Mouse (Mus musculus) gastrocnemius, postnatal 36 days (tissue): ENCODE data around the gene Ooep. TPM values are rescaled to one million over a fixed set of nuclear protein-coding genes. Genes with fewer than 3 reads are reported as not detected.

Experiments used
- DNase-seq, 2 experiments: peaks; one replicate each; pipeline ENCODE4 v3.0.0; 2022
- intact Hi-C: fragments of 180-260 bp; cut with DNase I; formaldehyde crosslinking; loops from one replicate; pipeline ENCODE4 v1.15.1; 2025
- long read RNA-seq, 2 experiments: library from polyadenylated mRNA; stranded (forward); transcript quantifications; one replicate each; pipeline ENCODE4 v2.0.0; 2021
- total RNA-seq, 2 experiments: library from RNA; stranded (reverse); gene quantifications; 2 replicates each; pipeline ENCODE4 v1.2.3; 2021

Gene Ooep
- not detected for total RNA-seq
- long read RNA-seq, experiment 1 = 0 reads
- long read RNA-seq, experiment 2 = 0 reads

- intact Hi-C loops = no loop called here
- DNase-seq = no peak
Observed at GRCm38 (mm10) chr9:78378113-78378785, at the start of gene Ooep. Gene Ooep, minus strand, starts transcription at chr9:78378725.

- intact Hi-C loops = no loop called here
- no peak for DNase-seq
Observed at GRCm38 (mm10) chr9:78428185-78428584, 49.7 kb upstream of the Ooep start.

DNA sequence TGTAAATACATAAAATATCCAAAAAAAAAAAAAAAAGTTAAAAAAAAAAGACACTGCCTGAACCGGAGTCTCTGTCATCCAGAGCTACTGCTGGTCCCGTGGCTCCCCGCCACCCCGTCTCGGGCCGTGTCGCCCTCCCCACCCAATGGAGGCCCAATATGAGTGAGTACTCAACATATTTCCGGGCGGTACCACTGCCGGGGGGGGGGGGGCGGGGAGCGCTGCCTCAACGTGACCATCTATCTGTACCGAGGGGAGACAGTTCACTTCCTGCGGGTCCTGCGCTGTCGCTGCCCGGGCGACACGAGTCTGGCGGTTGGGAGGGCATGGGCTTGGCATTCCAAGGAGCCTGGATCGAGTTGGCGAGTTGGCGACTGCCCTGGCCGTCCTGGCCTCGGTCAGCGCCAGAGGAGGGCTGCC is 48.8 kb upstream of the Ooep start:
- intact Hi-C loops = no loop called here
- no peak for DNase-seq

DNA sequence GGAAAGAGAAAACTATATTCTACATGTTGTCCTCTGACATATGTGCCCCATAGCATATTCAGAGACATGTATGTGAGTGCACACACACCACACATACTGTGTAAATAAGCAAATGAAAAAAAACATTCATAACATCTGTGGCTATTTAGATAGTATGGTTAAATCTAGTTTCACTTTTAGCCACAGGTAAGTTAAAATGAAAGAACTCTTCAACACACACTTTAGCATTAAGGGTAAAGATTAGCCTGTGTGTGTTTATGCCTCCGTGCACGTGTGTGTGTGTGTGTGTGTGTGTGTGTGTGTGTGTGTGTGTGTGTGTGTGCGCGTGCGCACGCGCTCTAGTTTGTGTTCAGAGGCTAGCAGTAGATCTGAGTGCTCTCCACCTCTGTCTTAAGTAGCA is 23.1 kb upstream of the Ooep start:
- intact Hi-C loops = no loop called here
- no peak for DNase-seq

- intact Hi-C loops = no loop called here
- no peak for DNase-seq
Observed at GRCm38 (mm10) chr9:78400570-78400969, 22.0 kb upstream of the Ooep start.

GRCm38 (mm10) chr9:78396517-78396916 is 18.0 kb upstream of the Ooep start:
- DNase-seq = no peak
- intact Hi-C loops = no loop called here

DNA sequence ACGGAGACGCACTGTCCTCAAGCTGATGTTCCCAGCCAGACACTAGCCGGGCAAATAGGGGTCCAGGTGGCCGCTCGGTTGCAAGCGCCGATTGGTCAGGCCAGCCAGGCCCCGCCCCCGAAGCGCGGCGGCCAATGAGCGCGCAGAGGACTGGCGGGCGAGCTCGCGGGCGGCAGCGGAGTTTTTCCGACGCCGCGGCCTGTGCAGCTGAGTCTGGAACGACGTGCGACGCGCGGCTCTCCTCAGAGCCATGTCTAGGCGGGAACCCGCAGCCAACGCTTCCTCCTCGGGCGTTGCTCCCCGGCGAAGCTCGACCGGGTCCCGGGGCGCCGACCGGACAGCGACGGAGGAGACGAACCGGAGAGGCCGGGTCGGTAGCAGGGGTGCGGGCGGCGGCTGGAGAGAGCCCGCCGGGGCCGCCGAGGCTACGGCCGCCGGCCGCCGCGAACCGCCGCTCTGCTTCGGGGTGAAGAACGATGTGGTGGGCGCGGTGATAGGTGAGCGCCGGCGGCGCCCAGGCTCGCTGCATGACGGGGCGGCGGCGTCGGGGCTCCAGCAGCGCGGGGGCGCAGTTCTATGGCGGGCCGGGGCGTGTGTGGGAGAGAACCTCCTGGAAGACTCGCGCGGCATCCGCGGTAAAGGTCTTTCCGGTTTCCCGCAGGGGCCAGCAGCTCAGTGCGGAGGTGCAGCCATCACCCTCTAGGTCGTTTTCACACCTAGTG is 17.3 kb upstream of the Ooep start, which contains the start of gene Ddx43:
Gene Ddx43, plus strand, starts transcription at position 148 of the 722 bp plus-strand sequence.
- intact Hi-C loops = no loop called here

DNA sequence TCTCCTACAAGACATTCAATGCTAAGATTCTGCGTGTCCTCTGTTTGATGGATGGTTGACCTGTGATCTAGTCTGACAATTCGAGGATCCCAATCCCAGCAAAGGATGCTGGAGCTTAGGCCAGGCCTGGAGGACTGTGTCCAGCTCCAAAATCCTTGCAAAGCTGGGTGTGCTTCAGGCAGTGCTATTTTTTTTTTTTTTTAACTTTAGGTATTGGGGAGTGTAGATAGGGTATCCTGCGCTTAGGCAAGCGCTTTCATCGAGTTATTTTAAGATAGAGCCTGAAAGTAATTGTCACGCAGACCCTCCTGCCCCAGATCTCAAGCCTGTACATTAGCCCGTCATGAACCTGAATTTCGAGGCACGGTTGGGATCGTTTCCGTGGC is 16.7 kb upstream of the Ooep start:
- DNase-seq = no peak
- intact Hi-C loops = no loop called here

More for the DNA sequence above, 17.3 kb upstream of the Ooep start, which contains the start of gene Ddx43:
- DNase-seq = no peak

DNA sequence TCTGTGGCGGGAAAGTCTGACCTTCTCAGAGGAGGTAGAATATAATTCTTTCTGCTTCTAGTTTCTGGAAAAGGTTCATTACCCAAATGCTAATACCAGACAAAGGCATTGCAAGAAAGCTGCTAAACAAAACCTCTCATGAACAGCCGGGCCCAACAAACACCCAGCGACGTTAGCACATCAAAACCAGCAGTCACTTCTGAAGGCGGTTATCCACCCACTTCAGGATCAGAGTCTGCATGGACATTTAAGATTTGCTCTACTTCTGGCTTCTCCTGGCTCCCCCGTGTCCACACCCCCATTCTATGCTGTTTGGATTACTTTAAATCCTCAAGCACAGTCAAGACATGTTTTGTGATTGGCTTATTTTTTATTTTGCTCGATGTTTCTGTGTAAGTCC is 16.1 kb upstream of the Ooep start:
- intact Hi-C loops = no loop called here
- DNase-seq = no peak

- intact Hi-C loops = no loop called here
- no peak for DNase-seq
Observed at GRCm38 (mm10) chr9:78393741-78394140, 15.2 kb upstream of the Ooep start.

GRCm38 (mm10) chr9:78389981-78390380 is 11.5 kb upstream of the Ooep start:
- intact Hi-C loops = no loop called here
- DNase-seq = no peak

DNA sequence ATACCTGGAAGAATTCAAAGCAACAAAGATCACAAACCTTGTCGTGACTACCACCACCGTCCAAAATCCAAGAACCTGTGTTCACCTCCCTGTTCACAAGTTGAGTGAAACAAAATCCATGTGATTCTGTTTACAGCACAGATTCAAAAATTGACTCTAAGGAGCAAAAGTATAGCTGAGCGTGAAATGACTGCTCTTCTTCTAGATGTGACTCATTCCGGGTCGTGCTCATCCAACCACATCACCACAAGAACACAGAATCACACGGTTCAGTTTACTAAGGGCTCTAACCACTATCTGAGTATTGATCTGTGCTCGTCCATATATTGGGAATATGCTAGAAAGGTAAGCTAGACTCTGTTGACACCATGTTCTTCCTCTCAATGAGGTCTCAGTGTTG is 8.4 kb upstream of the Ooep start:
- no peak for DNase-seq
- intact Hi-C loops = no loop called here

DNA sequence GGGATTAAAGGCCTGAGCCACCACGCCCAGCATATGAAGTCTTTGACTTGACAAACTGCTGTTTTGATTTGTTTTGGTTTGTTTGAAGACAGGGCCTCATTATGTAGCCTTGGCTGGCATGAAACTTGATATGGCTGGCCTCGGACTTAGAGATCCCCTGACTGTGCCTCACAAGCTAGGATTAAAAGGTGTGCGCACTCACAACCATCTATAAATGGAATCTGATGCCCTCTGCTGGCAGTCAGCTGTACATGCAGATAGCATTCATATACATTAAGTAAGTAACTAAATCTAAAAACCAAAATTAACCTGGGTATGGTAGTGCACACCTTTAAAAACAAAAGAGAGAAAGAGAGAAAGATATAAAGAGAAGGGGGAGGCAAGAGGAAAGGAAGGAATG is 7.4 kb upstream of the Ooep start:
- intact Hi-C loops = no loop called here
- no peak for DNase-seq

GRCm38 (mm10) chr9:78377546-78377945 is 979 bp downstream of the Ooep start:
- DNase-seq = no peak
- intact Hi-C loops = no loop called here

GRCm38 (mm10) chr9:78375486-78375885 is 3.0 kb downstream of the Ooep start:
- no peak for DNase-seq
- intact Hi-C loops = no loop called here

DNA sequence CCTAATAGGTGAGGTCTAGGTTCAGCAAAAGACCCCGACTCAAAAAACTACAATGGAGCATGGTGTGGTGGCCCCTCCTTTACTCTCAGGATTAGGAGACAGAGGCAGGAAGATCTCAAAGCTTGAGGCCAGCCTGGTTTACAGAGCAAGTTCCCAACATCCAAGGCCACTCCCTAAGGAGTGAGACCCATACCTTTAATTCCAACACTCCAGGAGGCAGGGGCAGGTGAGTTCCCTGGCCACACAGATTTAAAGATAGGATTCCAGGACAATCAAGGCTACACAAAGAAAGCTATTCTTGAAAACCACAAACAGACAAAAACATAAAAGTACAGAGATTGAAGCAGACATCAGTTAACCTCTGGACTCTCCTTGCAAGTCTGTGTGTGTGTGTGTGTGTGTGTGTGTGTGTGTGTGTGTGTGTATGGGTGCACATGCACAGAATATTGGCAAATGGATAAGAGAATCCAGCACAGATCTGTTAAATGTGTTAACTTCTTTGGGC is 3.6 kb downstream of the Ooep start:
- no peak for DNase-seq
- intact Hi-C loops = no loop called here

DNA sequence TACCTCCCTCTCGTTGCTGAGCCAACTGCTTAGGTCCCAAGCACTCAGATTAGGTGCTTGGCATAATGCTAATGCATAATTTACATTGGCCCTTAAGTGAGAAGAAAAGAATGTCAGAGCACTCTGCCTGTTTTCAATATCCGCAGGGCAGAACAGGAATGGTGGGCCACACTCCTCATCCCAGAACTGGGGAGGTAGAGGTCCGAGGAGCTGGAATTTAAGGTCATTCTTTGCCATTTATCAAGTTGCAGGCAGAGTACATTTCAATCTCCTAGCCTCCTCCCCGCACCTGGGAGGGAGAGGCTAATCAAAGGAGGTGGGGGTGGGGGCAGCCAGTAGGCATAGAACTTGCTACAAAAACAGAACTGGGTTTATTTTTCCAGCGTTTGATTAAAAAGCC is 4.1 kb downstream of the Ooep start:
- intact Hi-C loops = no loop called here
- no peak for DNase-seq

DNA sequence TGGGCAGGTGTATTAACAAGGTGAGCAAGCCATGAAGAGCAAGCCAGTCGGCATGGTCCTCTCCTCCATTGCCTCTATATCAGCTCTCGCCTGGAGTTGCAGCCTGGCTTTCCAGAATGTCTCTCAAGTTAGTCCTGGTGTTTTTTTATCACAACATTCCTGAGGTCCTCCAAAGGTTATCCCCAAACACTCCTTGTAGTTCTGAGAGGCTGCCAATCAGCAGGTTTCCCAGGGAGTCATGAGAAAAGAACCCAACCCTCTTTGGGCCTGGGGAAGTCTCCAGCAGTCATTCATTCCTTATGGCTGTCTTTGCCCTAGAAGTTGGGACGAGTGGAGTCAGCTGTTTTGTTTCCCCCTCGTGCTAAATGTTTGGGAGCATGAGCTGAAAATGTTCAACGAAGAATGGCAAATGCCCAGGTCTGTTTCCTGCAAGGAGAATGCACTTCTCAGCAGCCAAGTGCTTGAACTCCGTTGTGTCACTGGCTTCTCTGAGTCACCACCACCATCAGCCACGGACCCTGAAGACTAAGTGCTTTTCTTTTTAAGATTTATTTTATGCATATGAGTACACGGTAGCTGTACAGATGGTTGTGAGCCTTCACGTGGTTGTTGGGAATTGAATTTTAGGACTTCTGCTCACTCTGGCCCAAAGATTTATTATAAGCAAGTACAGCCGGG is 5.6 kb downstream of the Ooep start:
- DNase-seq = no peak
- intact Hi-C loops = no loop called here

- intact Hi-C loops = no loop called here
- no peak for DNase-seq
Observed at GRCm38 (mm10) chr9:78371441-78371840, 7.1 kb downstream of the Ooep start.

DNA sequence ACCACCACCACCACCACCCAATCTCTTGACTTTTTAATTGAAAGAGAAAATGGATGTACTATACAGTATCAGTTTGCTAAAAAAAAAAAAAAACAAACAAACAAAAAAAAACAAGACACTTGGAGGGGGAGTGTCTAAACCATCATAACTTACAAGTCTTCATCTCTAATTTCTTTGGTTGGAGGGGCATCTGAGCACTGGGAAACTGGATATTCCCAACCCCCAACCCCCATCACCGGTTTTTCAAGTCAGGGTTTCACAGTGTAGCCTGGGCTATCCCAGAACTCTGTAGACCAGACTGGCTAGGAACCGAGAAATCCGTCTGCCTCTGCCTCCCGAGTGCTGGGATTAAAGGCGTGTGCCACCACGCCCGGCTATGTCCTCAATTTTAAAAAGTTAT is 8.7 kb downstream of the Ooep start:
- intact Hi-C loops = no loop called here
- no peak for DNase-seq

- no peak for DNase-seq
- intact Hi-C loops = no loop called here
Observed at GRCm38 (mm10) chr9:78369349-78369748, 9.2 kb downstream of the Ooep start.
